Mouse (Mus musculus) olfactory bulb, adult 2 months (tissue): ENCODE data around the gene Vcp. TPM values are rescaled to one million over a fixed set of nuclear protein-coding genes. Genes with fewer than 3 reads are reported as not detected.

Experiments
- H3K27ac ChIP-seq: fragments of 200-500 bp; 2 replicates; pipeline ENCODE4 v1.5.1; 2012; ENCODE audit warnings: low read depth, low read length; ENCODE audit not compliant: insufficient read depth
- H3K4me1 ChIP-seq: fragments of 200-500 bp; 2 replicates; pipeline ENCODE4 v1.6.1; 2012; ENCODE audit warnings: low read length; ENCODE audit not compliant: control insufficient read depth, insufficient read depth
- H3K4me3 ChIP-seq: fragments of 200-500 bp; 2 replicates; pipeline ENCODE4 v1.5.1; 2012; ENCODE audit warnings: mild to moderate bottlenecking, low read depth, low read length, moderate library complexity; ENCODE audit not compliant: insufficient read depth
- CTCF ChIP-seq: fragments of 200-500 bp; IDR thresholded peaks from 2 replicates; pipeline ENCODE4 v1.5.1; 2012; ENCODE audit warnings: low read depth, mild to moderate bottlenecking, low read length, moderate library complexity; ENCODE audit not compliant: insufficient read depth
- POLR2A ChIP-seq: fragments of 200-500 bp; IDR thresholded peaks from 2 replicates; pipeline ENCODE4 v1.6.1; 2012; ENCODE audit warnings: mild to moderate bottlenecking, low read depth, low read length, moderate library complexity; ENCODE audit not compliant: insufficient read depth
- WGBS: fragments of 180-500 bp; shearing (Covaris S2); methylation state at CpG from one replicate; pipeline ENCODE4 v1.1.7; 2018; 5-methylcytosine and 5-hydroxymethylcytosine counted together
- polyA plus RNA-seq: library from polyadenylated mRNA; stranded (reverse); fragments of >200 nt; gene quantifications from 2 replicates; pipeline ENCODE4 v1.2.4, GENCODE M21; 2012; ENCODE audit warnings: low replicate concordance; ENCODE audit not compliant: missing spikeins, insufficient read depth, insufficient read length

Vcp gene
- polyA plus RNA-seq, 1 experiment = 1,669 TPM

DNA sequence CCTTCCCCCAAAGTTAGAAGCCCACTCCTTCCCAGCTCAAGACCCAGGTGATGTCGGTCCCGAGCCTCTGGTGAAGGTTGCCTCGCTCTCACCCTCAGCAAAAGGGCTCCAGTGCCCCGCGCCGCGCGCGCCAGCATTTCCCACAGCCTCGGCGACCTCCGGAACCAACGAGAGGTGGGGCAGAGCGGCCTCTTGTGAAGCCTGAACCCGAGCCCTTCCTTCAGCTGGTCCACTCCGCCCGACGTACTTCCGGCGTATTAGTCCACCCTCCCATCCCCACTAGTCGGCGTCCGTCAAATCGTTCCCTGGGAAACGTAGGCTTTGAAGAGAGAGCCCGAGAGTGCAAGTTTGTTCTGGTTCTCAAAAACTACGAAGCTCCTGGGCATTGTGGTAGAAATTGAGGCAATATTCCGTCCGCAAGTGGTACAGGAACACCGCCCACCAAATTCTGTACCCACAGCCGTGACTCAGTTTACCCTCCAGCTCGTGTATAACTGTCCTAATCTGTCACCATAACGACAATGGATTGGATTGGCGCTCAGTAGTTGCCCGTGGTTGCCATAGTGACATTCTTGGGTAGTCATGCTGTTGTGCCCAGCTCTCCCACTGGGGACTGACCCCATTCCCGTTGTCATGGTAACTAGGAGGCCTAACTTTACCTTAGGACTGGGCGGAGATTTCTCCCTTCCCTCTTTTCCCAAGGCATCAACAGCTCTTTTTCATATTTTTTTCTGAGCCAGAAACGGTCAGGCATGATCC, 31.1 kb upstream of the Vcp start, which contains the start of gene Stoml2:
Gene Stoml2 (minus strand): TSS at position 474 of the 759 bp plus-strand sequence.
- WGBS = under 1% methylated on average over 38 of the region's 38 CpGs

DNA sequence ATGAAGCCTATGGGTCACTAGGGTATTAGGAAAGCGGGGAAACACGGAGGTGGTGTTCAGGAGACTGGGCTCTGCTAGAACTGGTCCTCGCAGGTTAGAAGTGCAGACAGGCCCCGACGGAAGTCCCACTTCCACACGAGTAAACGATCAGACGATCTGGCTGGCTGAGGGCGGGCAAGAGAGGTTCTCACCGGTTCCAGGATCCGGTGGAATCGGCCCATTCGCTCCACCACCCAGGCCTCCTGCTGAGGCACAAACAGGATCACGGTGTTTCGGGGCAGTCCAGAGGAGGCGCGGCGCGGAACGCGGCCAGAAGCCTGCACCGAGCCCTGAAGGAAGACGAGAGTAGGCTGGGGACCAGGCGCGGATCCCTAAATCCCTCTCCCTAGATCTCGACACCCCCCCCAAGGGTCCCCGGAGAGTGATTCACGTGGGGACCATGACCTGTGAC, 30.5 kb upstream of the Vcp start:
- peaks cover 6% of the 10 kb centered on the region for H3K4me1 ChIP-seq
- peak overlapping the region; percentile 78 for H3K4me3 ChIP-seq
- peak overlapping the region; percentile 49; the same call in 1 of the 2 replicates for H3K27ac ChIP-seq
- 1% methylated on average over 28 of the region's 28 CpGs for WGBS
- no peak for TF ChIP-seq CTCF
- TF ChIP-seq POLR2A = no peak

More for the DNA sequence above, 31.1 kb upstream of the Vcp start, which contains the start of gene Stoml2:
- TF ChIP-seq CTCF = no peak
- peak; percentile 82 for TF ChIP-seq POLR2A
- Histone ChIP-seq H3K4me3 (peak within 1 kb of the TSS; percentile 78), H3K4me1 (peaks cover 6% of the 10 kb centered on the region), H3K27ac (peak within 1 kb of the TSS; percentile 83)

DNA sequence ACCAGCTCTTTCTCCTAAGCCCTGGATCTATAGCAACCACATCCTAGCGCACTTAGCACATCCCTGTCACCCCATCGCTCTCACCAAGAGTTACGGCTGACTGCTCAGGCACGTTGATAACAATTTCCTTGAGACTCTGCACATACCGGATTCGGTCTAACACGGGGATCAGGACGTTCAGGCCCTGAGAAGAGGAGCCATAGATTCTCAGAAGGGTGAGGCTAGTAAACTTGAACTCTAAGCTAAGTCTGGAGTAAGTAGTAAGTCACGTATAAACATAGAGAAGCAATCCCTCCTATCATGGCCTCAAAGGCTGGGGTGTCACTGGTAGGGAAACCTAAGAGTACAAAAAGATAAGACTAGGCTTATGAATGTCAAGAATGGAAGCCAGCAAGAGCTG, 30.0 kb upstream of the Vcp start:
- Histone ChIP-seq H3K4me3 (peak overlapping the region; percentile 78), H3K4me1 (peaks cover 6% of the 10 kb centered on the region), H3K27ac (no peak overlapping the region)
- TF ChIP-seq POLR2A (no peak), CTCF (no peak)
- WGBS = 79% methylated on average over 9 of the region's 9 CpGs

DNA sequence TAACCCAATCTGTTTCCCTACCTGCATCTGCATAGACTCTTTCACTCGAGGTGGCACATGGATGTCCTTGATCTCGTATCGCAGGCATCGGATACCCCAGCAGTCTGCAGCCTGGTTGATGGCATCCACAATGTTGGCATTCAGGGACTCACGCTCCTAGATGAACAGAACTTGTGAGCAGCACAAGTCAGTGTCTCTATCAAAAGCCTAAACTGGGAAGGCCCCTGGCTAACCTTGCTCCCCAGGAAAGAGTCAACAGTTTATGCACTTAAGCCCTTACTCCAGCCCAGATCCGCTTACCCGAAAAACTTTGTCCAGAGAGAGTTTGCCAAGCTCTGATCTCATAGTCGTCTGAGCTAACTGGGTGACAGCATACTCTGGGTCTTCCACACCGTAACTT, 29.4 kb upstream of the Vcp start:
- Histone ChIP-seq H3K4me1 (peaks cover 7% of the 10 kb centered on the region), H3K27ac (no peak overlapping the region), H3K4me3 (no peak overlapping the region)
- TF ChIP-seq POLR2A (no peak), CTCF (no peak)
- WGBS = 90% methylated on average over 9 of the region's 9 CpGs

DNA sequence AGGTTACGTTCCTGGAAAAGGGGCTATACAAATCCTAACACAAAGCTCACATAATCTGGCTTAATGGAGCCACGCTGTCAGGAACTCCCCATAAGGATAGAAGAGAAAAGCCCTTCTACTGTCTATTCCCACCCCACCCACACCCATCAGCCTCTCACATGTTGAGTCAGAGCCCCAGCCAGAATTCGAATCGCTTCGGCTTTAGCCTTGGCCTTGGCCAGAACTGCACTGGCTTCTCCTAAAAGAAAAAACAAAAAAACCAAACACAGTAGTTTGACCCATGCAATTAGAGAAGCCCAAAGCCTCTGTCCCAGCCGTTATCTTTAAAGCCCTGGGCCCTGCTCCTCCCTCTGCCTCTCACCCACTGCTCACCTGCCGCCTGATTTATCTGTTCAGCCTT, 28.8 kb upstream of the Vcp start:
- no peak overlapping the region for H3K27ac ChIP-seq
- H3K4me3 ChIP-seq = no peak overlapping the region
- 89% methylated on average over 7 of the region's 7 CpGs for WGBS
- H3K4me1 ChIP-seq = peaks cover 11% of the 10 kb centered on the region
- TF ChIP-seq POLR2A (no peak), CTCF (no peak)

DNA sequence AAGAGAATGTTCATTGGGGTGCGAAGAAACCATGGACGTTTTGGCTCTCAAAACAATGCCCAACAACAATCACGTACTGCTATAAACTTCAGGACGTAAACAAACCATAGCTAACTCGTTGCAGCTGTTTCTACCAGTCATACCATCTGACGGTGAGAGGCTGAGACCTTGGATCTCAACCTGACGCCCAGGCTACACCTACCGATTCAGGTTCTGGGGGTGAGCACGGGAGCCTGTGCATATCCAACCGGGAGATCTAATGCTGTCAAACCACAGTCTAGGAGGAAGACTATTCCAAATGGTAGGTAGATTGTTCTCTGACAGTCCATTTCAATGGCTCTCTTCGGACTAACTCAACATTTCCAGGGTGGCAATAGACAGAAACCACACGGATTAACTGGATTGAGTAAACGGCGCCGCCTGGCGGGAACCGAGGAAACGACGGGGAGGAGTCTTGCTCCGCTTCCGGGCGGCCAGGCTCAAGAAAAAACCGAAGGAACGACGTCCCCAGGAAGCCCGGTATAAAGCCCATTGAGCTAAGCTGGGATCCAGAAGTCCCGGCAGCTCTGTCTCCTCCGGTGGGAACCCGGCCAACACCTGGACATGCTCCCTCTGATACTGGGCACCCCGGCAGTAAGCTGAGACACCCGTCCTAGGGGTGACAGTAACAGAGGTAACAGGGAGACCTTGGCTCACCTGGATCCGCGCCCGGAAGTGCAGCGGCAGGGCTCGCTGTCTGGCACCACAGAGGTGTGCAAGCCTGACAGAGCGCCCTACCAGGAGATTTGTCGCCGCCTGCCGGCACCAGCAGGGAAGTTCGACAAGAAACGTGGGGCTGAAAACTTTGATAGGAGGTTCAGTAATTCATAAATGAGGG, 25.0 kb upstream of the Vcp start, which contains the start of gene Pigo:
Gene Pigo (minus strand): TSS at position 736 of the 877 bp plus-strand sequence.
- H3K4me3 ChIP-seq = peak within 1 kb of the TSS; percentile 64
- peak; percentile 62 for TF ChIP-seq POLR2A
- TF ChIP-seq CTCF = peak; percentile 75
- peak within 1 kb of the TSS; percentile 67 for H3K27ac ChIP-seq
- WGBS = 5% methylated on average over 42 of the region's 42 CpGs
- H3K4me1 ChIP-seq = peaks cover 14% of the 10 kb centered on the region

DNA sequence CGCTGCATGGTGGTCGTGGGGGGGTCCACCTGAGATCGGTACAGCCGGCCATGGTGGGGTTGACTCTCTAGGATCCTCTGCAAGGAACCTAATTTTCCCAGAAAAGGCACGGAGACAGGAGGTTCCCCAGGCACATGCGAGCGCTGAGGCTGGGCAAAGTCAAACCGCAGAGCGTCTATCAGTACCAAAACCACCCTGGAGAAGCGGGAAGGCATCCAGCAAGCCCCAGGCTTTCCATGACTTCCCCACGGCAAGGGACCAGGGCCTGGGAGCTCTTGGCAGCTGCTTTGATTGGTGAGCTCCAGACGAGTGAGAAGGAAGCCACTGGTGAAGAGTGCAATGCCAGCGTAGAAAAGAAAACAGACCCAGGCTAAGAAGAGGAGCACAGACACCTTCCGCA, 24.4 kb upstream of the Vcp start:
- 65% methylated on average over 14 of the region's 14 CpGs for WGBS
- peaks cover 12% of the 10 kb centered on the region for H3K4me1 ChIP-seq
- TF ChIP-seq POLR2A (no peak), CTCF (no peak)
- H3K27ac ChIP-seq = no peak overlapping the region
- peak overlapping the region; percentile 64 for H3K4me3 ChIP-seq

DNA sequence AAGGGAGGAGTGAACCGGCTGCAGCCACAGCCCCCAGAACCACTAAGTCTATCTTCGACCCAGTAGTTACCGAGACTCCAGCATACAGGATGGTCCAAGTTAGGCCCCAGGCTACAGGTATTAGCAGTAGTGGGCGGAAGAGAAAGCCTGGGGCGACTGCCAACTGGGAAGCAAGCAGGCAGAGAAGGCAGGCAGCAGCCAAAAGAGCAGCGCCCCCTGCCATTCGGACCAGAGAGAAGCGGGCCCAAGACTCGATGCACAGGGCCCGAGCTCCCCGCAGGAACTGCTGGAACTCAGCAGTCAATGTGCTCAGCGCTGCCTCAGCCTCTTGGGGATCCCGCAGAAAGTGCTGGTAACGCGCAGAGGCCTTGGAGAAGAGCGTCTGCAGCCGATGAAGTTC, 21.0 kb upstream of the Vcp start:
- H3K4me3 ChIP-seq = no peak overlapping the region
- TF ChIP-seq POLR2A (no peak), CTCF (no peak)
- 73% methylated on average over 17 of the region's 17 CpGs for WGBS
- H3K27ac ChIP-seq = no peak overlapping the region
- peaks cover 12% of the 10 kb centered on the region for H3K4me1 ChIP-seq

DNA sequence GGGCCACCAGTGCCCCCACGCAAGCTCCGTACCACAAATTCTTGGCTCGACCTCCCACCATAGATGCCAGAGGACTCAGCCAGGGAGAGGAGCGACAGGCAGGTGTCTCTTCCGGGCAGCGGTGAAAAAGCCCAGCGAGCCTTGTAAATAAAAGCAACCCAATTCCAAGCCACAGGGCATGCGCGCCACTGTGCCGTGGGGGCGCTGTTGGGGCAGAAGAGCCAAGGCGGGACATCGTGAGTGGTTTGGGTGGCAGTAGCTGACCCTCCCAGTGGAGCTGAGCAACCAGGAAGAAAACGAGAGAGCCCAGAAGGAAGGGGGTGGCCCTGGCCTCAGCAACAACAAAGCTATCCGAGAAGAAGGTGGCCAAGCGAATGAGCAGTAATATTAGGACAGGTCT, 20.6 kb upstream of the Vcp start:
- Histone ChIP-seq H3K4me3 (no peak overlapping the region), H3K4me1 (peaks cover 12% of the 10 kb centered on the region), H3K27ac (no peak overlapping the region)
- 85% methylated on average over 16 of the region's 16 CpGs for WGBS
- no peak for TF ChIP-seq POLR2A
- TF ChIP-seq CTCF = no peak
